Mouse (Mus musculus) erythroblast, embryonic 14.5 days (primary cell): ENCODE measurements around the gene Adgrf3.

Source experiments
- GATA1 ChIP-seq: IDR thresholded peaks from 2 replicates; pipeline ENCODE4 v1.6.1; 2012; ENCODE audit warnings: low read length, inconsistent platforms, mixed read lengths
- TAL1 ChIP-seq: IDR thresholded peaks from 3 replicates; pipeline ENCODE4 v1.6.1; 2012; ENCODE audit warnings: low read length, inconsistent platforms, mixed read lengths

DNA sequence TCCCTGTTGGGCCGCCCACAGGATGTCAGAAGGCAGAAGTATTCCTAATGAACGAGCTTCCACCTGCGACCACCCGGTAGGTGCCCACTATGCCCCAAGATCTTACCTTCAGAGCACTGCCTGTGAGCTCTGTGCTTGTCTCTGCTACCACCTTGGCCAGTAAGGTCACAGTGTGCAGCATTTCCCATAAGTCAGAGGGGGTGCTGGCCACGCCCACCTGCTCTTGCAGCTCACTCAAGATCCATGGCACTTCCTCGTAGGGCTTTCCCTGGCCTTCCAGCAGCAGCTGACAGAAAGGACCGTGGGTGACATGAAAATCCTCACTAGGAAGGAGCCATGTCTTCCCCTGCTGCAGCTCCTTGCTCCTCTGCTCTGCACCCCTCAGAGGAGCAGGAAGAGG, 7.3 kb downstream of the Adgrf3 start:
- TF ChIP-seq TAL1 (no peak), GATA1 (no peak)
